Mouse (Mus musculus): Measurements from ENCODE around the gene Tmed9. TPM values are rescaled to one million over a fixed set of nuclear protein-coding genes. Genes with fewer than 3 reads are reported as not detected.

Tmed9 gene
- 100 to 1,000 TPM; 117 to 123 TPM for total RNA-seq (2021)
- long read RNA-seq, experiment 1, transcript Tmed9-201 (5 exons, 1,420 nt): major isoform, 23 of 33 reads
- long read RNA-seq, experiment 1, partial matches to known transcripts: 10 of 33 reads
- long read RNA-seq, experiment 1, other reads (novel, unspliced or antisense): 0 of 33 reads
- long read RNA-seq, experiment 2, transcript Tmed9-201 (5 exons, 1,420 nt): major isoform, 22 of 39 reads
- long read RNA-seq, experiment 2, partial matches to known transcripts: 14 of 39 reads
- long read RNA-seq, experiment 2, other reads (novel, unspliced or antisense): 3 of 39 reads

DNA sequence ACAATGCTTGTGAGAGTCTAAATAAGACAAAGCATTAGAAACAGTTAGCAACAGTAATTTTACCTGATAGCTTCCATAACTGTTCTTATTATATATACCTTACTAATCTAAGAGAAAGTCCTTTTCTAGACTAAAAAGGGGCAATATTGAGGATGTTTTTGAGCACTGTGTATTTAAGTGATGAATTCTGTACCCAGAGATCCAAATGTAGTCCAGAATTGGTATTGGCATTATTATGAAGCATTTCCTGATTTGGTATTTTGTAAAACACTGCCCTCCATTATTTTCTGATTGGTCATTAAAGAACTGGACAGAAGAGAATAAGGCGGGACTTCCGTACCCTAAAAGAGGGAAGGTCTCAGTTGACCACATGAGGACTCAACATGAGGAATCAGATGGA lies at the start of gene Tmed9:
Gene Tmed9 (plus strand): TSS at position 301 of the 400 bp plus-strand sequence.
- intact Hi-C loops (cut with DNase I): no loop called here
- no peak for DNase-seq (ENCODE audit: low spot score in 2 of 2)

GRCm38 (mm10) chr13:55523951-55524600 lies 49.5 kb upstream of the Tmed9 start:
- intact Hi-C loops (cut with DNase I): no loop called here
- DNase-seq (ENCODE audit: low spot score in 2 of 2): no peak

- intact Hi-C loops (cut with DNase I): no loop called here
- DNase-seq (ENCODE audit: low spot score in 2 of 2): no peak
Measured at GRCm38 (mm10) chr13:55525733-55526553, 47.6 kb upstream of the Tmed9 start.

- intact Hi-C loops (cut with DNase I): no loop called here
- DNase-seq (ENCODE audit: low spot score in 2 of 2): no peak
Measured at GRCm38 (mm10) chr13:55527212-55527611, 46.3 kb upstream of the Tmed9 start.

DNA sequence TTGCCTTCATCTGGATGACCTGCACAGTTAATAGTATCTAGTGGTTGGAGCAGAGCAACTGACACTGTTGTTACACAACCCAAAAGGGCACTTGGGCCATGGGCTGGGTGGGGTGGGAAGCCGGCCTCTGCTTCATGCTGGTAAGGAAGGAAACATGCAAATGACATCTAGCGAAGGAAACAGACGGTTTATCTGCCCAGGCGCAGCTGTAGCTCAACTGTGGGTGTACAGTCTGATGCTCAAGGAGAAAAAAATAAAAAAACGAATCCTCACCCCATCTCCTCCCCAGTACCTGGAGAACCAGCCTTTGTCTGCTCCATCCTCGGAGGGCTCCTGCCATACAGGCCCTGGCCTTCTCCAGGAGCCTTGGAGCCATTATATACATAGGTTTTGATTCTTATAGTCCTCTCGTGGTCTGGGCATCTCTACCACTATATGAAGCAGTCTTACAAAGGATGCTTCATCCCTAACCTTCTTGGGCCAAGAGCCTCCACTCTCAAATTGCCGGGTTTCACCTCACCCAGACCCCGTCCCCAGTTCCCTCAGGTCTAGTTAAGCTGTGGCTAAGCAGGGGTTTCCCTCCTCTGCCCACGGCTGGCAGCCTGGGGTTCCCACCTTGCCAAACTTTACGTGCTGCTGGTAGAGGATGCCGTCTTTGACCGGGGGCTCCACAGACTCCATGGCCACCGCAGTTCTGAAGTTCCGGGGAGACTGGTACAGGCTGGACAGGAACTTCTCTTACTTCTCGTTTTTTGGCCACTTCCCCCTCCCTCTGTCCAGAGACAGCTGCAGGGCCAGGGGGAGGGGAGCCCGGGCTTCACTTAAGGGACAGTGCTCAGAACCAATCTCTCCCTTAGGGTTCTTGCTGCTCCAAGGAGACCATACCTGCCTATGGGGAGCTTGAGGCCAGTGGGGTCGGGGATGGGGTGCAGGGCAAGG lies 45.4 kb upstream of the Tmed9 start:
- DNase-seq (ENCODE audit: low spot score in 2 of 2): peak in 1 of 2 experiments; percentile 39
- intact Hi-C loops (cut with DNase I): no loop called here

GRCm38 (mm10) chr13:55529198-55529915 lies 44.2 kb upstream of the Tmed9 start, which contains the start of gene Dok3:
Gene Dok3, minus strand, starts transcription at chr13:55529296.
- DNase-seq (ENCODE audit: low spot score in 2 of 2): no peak
- intact Hi-C loops (cut with DNase I): no loop called here

DNA sequence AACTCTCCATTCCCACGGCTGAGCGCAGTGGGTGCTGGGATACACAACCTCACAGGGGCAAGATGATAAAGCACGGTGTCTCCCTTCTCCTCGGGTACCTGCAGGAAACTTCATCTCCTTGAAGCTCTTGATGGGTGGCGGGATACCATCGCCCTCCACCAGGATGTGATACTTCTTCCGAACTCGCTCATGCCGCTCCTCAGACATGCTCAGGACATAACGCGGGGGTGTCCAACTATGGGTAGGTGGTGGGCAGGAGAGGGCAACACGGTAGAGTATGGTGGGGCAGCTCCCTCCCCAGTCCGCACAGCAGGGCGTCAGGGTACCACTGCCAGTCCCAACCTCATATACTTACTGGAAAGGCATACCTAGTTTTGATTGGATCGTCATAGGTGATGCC lies 38.3 kb upstream of the Tmed9 start:
- no peak for DNase-seq (ENCODE audit: low spot score in 2 of 2)
- intact Hi-C loops (cut with DNase I): no loop called here

DNA sequence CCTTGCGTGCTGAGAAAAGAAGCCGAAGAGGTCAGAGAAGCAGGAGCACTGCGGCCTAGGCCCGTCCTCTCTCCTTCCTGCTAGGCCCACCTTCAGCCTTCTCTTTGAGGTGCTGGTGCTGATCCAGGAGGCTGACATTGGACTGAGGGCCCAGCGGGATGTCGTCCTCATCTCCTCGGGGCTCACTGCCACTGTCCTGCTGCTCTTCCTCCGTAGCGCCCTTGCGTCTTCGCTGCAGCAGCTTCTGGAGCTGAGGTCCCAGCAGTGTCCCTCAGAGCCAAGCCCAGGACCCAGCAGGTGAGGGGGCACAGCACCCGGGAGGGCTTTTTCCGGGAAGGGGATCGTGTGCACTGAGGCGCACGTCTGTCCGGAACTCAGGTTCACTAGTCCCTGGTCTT lies 37.7 kb upstream of the Tmed9 start:
- DNase-seq (ENCODE audit: low spot score in 2 of 2): no peak
- intact Hi-C loops (cut with DNase I): no loop called here

DNA sequence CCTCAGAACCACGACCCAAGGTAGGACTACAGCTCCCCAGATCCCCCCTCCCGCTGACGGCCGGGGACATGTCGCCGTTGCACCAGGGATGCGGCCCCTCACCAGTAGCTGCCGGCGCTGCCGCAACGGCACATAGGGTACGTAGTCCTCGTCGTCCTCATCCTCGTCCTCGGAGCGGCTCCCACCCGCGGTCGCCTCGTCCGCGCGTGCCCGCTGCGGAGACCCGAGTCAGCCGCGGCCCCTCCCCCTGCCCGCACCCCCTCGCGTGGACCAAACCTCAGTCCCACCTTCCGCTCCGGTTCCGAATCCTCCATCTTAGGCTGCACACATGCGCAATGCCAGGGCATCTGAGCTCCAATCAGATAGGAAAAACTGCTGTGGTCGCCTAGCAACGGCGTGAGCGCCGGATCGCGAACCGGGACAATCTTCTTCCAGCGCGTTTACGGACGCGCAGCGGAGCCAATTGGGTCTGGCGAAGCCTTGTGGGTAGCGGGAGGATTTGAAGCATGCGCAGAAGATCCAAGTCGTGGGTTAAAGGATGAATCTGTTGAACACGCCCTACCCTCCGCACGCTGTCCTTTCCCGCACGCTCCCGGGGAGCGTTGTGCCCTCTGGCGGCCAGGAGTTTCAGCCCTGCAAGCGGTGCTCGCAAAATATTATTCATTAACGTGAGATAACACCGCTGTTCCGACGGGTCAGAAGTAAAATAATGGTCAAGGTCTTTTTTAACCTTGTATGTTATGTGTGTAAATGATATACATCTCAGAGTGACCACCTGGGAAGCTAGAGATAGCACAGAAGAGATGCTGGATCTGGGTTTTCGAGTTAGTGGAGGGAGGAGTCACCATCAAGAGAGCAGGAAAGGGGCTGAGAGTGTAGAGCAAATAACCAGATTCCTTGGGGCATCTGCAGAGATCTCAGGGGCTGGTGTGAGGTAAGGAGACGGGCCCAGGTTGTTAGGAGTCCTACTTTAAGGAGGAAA lies 37.0 kb upstream of the Tmed9 start, which contains the start of gene Ddx41:
Gene Ddx41 (minus strand): TSS at position 465 of the 982 bp plus-strand sequence.
- peak; percentile 100 for DNase-seq (ENCODE audit: low spot score in 2 of 2)
- intact Hi-C loops (cut with DNase I): no loop called here

DNA sequence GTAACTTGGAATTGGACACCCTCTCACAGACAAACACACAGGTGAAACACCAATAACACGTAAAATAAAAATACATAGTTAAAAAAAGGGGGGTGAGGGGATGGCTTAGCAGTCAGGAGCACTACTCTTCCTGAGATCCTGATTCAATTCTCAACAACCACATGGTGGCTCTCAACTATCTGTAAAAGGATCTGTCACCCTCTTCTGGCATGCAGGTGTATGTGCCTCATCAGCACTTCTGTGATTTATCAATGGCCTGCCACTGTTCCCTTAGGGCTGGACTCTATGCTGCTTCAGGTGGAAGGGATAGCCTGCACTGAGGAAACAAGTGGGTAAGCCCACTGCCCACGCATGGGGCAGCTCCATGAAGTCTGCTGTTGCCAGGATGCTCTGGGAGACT lies 32.6 kb upstream of the Tmed9 start:
- DNase-seq (ENCODE audit: low spot score in 2 of 2): peak; percentile 55
- intact Hi-C loops (cut with DNase I): no loop called here

GRCm38 (mm10) chr13:55542891-55543290 lies 30.6 kb upstream of the Tmed9 start:
- intact Hi-C loops (cut with DNase I): no loop called here
- DNase-seq (ENCODE audit: low spot score in 2 of 2): no peak

GRCm38 (mm10) chr13:55543447-55543846 lies 30.1 kb upstream of the Tmed9 start:
- no peak for DNase-seq (ENCODE audit: low spot score in 2 of 2)
- intact Hi-C loops (cut with DNase I): no loop called here

DNA sequence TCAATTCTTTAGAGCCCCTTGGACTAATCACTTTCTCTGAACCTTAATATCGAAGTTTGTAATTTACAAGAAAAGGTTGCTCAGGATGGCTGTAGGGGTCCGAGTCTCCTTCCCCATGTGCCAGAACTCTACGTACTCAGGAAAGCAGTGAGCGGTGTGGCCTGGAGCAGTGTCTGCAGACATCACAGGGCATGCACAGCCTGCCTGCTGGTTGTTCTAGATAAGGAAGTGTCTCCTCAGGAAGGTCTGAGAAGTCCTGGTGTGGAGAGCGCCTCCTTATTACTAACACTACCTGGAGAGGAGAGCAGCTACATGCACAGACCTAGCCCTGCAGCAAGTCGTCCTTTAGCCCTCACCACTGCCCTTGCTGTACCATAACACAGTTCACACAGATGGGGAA lies 28.7 kb upstream of the Tmed9 start:
- no peak for DNase-seq (ENCODE audit: low spot score in 2 of 2)
- intact Hi-C loops (cut with DNase I): no loop called here

DNA sequence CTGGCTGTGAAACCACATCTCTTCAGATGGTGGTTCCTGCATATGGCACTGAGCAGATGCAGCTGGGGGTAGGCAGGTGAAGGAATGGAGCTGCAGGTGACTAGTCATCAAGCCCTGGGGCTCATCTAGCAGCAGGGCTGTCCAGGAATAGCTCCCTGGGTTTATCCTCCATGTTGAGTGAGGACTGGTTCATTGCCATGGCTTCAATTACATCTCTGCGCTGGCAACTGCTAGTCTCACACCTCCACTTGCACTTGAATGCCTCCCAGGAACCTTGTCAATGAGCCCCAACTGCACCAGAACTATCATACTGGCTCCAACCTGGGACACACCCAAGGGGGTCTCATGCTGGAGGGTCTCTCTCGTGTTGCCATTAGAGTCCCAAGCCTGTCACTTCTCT lies 25.6 kb upstream of the Tmed9 start:
- intact Hi-C loops (cut with DNase I): no loop called here
- DNase-seq (ENCODE audit: low spot score in 2 of 2): no peak

DNA sequence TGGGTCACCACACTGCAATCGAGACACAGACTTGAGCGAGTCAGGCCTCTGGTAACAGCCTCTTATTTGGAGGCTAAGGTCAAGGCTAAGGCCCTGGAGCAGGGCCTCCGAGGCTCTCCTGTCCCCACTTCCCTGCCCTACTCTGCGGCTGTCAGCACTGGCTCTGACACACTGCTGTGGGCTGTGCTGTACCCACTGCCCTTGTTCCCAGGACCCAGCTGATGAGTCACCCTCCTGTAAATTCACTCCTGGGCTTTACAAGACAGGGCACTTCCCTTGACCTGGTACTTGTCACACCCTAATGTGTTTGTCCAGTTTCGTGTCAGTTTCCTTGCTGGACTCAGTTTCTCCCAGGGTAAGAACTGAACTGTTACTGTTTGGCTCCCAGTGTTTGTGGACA lies 25.1 kb upstream of the Tmed9 start:
- intact Hi-C loops (cut with DNase I): no loop called here
- no peak for DNase-seq (ENCODE audit: low spot score in 2 of 2)

DNA sequence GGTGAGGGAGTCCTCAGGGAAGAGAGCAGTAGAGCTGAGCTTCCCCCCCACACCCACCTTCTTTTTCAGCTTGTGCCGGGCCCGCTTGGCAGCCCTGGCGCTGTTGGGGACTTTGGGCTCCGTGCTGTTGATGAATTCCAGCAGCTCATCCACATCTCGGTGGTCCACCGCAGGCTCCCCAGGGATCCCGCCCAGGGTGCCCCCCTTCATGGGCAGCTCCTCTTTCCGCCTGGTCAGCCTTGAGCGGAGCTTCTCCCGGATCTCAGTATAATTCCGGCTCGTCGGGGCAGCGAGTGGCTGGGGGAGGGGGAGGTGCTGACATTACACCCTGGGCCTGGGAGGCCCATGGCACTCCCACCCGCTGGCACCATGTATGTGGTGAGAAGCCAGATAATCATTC lies 24.5 kb upstream of the Tmed9 start:
- intact Hi-C loops (cut with DNase I): no loop called here
- DNase-seq (ENCODE audit: low spot score in 2 of 2): no peak

GRCm38 (mm10) chr13:55555921-55556320 lies 17.6 kb upstream of the Tmed9 start:
- intact Hi-C loops (cut with DNase I): no loop called here
- DNase-seq (ENCODE audit: low spot score in 2 of 2): no peak

- intact Hi-C loops (cut with DNase I): no loop called here
- DNase-seq (ENCODE audit: low spot score in 2 of 2): no peak
Measured at GRCm38 (mm10) chr13:55557499-55557898, 16.0 kb upstream of the Tmed9 start.

Data from left cerebral cortex, postnatal 14 days (tissue).